Mouse (Mus musculus): ENCODE results near the gene Snx9. TPM values are rescaled to one million over a fixed set of nuclear protein-coding genes. Genes with fewer than 3 reads are reported as not detected.

Gene Snx9
- polyA plus RNA-seq, 1 experiment from 2014 or later = 101 TPM

DNA sequence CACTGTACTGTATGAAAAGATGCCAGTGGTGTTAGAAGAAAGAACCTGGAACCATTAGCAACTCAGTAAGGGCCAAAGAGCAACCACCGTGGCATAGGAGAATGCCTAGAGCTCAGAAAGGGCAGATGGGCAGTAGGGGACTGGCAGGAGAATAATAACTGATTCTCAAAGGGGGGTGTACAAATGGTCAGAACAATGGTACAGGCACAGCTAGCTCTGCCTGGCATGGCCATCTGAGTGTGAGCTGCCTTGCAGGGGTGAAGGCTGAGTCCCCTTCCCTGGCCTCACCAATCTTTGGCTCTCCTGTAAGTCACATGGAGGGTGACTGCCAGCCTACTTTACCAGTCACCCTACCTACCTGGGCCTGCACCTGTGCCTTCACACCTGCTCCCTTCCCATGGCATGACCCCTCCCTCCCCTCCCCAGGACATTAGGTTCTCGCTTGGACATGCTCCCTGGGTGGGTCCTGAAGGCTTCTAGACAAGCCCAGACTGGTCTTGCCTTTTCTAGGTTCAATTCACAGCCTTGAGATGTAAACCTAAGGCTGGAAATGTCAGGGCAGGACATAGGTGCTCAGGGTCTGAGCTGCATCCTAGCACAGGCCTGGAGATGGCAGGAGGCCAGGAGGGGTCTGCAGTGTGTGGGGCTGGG is 115.3 kb downstream of the Snx9 start:
- no peak overlapping the region for H3K27ac ChIP-seq
- peaks cover 82% of the 10 kb centered on the region for H3K79me2 ChIP-seq (ENCODE audit: inconsistent target)
- WGBS (ENCODE audit: missing documents) = 95% methylated on average over 2 of the region's 2 CpGs
- H3K4me3 ChIP-seq (ENCODE audit: inconsistent target) = no peak overlapping the region
- no peaks in the 10 kb centered on the region for H3K36me3 ChIP-seq (ENCODE audit: inconsistent target)

DNA sequence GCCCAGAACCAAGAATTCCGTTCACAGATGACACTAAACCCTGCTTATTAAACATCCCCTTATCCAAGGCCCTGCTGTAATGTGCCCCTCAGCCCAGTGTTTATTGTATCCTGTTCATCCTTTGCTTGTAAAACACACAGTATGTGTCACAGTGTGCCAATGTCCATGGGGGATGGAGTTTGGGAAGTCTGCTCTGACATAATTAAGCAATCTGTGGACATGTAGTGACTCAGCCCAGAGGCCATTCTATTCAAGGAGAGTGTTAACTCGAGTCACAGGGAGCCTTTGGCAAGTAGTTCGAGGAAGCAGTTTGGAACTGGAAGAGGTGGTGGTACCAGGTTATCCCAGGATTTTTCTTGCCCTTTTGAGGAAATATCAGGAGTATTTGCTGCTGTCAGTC is 116.0 kb downstream of the Snx9 start:
- Histone ChIP-seq H3K79me2 (ENCODE audit: inconsistent target) (peaks cover 82% of the 10 kb centered on the region), H3K36me3 (ENCODE audit: inconsistent target) (no peaks in the 10 kb centered on the region), H3K27ac (no peak overlapping the region), H3K4me3 (ENCODE audit: inconsistent target) (no peak overlapping the region)
- 61% methylated on average over 3 of the region's 3 CpGs for WGBS (ENCODE audit: missing documents)

DNA sequence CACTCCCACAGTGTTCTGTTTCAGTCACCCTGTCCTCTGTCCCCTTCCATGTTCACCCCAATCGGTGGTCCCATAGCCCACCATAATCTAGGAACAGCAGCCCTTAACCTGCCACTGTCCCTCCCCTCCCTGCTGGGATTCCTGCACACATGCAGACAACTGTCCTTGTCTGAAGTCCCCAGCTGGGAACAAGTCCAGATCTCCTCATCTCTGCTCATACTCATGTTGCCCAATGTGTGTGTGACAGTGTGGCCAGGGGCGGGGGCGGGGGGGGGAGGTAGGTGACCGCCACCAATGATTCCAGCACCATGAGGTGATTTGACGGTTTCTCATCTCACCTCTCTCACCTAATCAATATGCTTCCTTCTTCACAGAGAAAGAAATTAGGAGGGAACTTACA is 117.1 kb downstream of the Snx9 start:
- Histone ChIP-seq H3K27ac (no peak overlapping the region), H3K36me3 (ENCODE audit: inconsistent target) (no peaks in the 10 kb centered on the region), H3K79me2 (ENCODE audit: inconsistent target) (peaks cover 79% of the 10 kb centered on the region), H3K4me3 (ENCODE audit: inconsistent target) (no peak overlapping the region)
- WGBS (ENCODE audit: missing documents) = 94% methylated on average over 5 of the region's 5 CpGs

- no peak overlapping the region for H3K27ac ChIP-seq
- H3K4me3 ChIP-seq (ENCODE audit: inconsistent target) = no peak overlapping the region
- H3K79me2 ChIP-seq (ENCODE audit: inconsistent target) = peaks cover 79% of the 10 kb centered on the region
- no peaks in the 10 kb centered on the region for H3K36me3 ChIP-seq (ENCODE audit: inconsistent target)
- WGBS (ENCODE audit: missing documents) = 93% methylated on average over 10 of the region's 10 CpGs
Measured at GRCm38 (mm10) chr17:5958636-5959035, 117.5 kb downstream of the Snx9 start.

DNA sequence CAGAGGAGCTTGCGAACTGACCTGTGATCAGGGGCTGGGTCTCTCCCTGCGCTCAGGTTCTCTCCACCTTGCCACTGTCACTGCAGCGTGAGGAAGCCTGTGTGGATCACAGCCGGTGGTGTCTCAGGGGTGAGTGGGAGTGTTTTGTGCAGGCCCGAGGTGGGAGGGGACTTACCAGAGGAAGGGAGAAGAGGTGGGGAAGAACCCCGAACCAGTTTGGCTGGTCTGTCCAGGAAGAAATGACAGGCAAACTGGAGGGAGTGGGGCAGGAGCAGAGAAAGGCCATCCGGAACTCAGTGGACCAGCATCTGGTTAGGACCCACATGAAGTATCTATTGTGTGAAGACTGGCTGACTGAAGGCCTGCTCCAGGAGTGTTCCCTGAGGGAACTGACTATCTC is 118.0 kb downstream of the Snx9 start:
- 91% methylated on average over 6 of the region's 7 CpGs for WGBS (ENCODE audit: missing documents)
- H3K27ac ChIP-seq = no peak overlapping the region
- H3K36me3 ChIP-seq (ENCODE audit: inconsistent target) = no peaks in the 10 kb centered on the region
- peaks cover 81% of the 10 kb centered on the region for H3K79me2 ChIP-seq (ENCODE audit: inconsistent target)
- no peak overlapping the region for H3K4me3 ChIP-seq (ENCODE audit: inconsistent target)

- 93% methylated on average over 9 of the region's 9 CpGs for WGBS (ENCODE audit: missing documents)
- Histone ChIP-seq H3K4me3 (ENCODE audit: inconsistent target) (no peak overlapping the region), H3K79me2 (ENCODE audit: inconsistent target) (peaks cover 88% of the 10 kb centered on the region), H3K27ac (no peak overlapping the region), H3K36me3 (ENCODE audit: inconsistent target) (no peaks in the 10 kb centered on the region)
Measured at GRCm38 (mm10) chr17:5959802-5960201, 118.7 kb downstream of the Snx9 start.

- Histone ChIP-seq H3K36me3 (ENCODE audit: inconsistent target) (no peaks in the 10 kb centered on the region), H3K79me2 (ENCODE audit: inconsistent target) (peaks cover 79% of the 10 kb centered on the region), H3K27ac (no peak overlapping the region), H3K4me3 (ENCODE audit: inconsistent target) (no peak overlapping the region)
- 97% methylated on average over 8 of the region's 8 CpGs for WGBS (ENCODE audit: missing documents)
Measured at GRCm38 (mm10) chr17:5963766-5964165, 122.6 kb downstream of the Snx9 start.

DNA sequence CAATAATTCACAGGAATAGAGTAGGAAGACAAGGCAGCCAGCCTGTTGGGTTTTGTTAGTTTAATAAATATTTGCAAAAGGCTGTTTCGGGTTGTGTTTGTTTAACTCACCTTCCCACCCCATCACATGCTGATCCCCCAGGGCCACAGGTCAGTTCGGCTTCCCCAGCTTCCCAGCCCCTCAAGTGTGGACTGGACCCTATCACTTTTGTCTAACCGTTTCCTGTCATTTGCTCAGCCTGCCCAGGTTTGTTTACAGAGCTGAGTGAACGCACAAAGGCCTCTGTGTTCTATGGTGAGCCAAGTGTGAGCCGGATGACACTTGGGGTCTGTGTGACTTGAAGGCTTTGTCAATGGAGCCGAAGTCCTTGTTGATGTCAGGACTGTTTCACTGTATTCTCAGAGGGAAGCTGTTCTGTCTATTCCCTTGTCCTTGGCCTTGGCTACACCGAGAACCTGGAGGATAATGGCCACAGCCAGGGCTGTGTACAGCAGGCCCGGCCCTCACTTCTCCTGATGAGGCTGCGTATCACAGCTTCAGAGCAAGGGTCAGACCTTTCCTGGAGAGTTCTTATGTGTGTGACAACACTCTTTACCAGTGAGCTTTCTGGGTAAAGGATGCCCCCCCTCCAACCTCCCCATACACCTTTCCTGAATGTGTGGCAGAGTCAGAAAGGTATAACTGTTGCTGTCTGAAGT is 124.1 kb downstream of the Snx9 start:
- H3K36me3 ChIP-seq (ENCODE audit: inconsistent target) = no peaks in the 10 kb centered on the region
- H3K4me3 ChIP-seq (ENCODE audit: inconsistent target) = no peak overlapping the region
- no peak overlapping the region for H3K27ac ChIP-seq
- H3K79me2 ChIP-seq (ENCODE audit: inconsistent target) = peaks cover 76% of the 10 kb centered on the region; the same call in 1 of the 2 replicates
- WGBS (ENCODE audit: missing documents) = 88% methylated on average over 8 of the region's 9 CpGs

GRCm38 (mm10) chr17:5966706-5967105 is 125.6 kb downstream of the Snx9 start:
- Histone ChIP-seq H3K4me3 (ENCODE audit: inconsistent target) (no peak overlapping the region), H3K27ac (no peak overlapping the region), H3K79me2 (ENCODE audit: inconsistent target) (peaks cover 62% of the 10 kb centered on the region; the same call in 1 of the 2 replicates), H3K36me3 (ENCODE audit: inconsistent target) (no peaks in the 10 kb centered on the region)
- 91% methylated on average over 5 of the region's 5 CpGs for WGBS (ENCODE audit: missing documents)

GRCm38 (mm10) chr17:5968562-5968961 is 127.4 kb downstream of the Snx9 start:
- Histone ChIP-seq H3K4me3 (ENCODE audit: inconsistent target) (no peak overlapping the region), H3K27ac (no peak overlapping the region), H3K36me3 (ENCODE audit: inconsistent target) (no peaks in the 10 kb centered on the region), H3K79me2 (ENCODE audit: inconsistent target) (peaks cover 56% of the 10 kb centered on the region; the same call in 1 of the 2 replicates)
- WGBS (ENCODE audit: missing documents) = 91% methylated on average over 6 of the region's 6 CpGs

DNA sequence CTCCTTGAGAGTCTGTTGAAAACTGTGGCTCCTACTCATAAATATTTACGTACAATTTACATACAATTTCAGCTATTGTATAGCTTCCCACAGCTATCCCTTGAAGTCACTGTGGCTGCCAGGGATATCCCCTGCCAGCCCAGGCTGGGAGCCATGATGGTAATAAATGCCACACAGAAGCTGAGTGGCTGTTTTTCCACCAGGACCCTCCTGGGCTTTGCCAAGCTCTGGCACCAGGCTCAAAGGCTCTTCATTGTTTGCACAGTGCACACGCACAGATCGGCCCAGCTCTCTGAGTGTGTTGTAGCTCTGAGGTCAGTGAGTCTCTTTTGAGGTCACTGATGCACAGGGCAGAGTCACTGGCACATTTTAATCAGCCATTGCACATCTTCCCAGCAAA is 128.1 kb downstream of the Snx9 start:
- H3K36me3 ChIP-seq (ENCODE audit: inconsistent target) = no peaks in the 10 kb centered on the region
- H3K27ac ChIP-seq = no peak overlapping the region
- peaks cover 58% of the 10 kb centered on the region; the same call in 1 of the 2 replicates for H3K79me2 ChIP-seq (ENCODE audit: inconsistent target)
- no peak overlapping the region for H3K4me3 ChIP-seq (ENCODE audit: inconsistent target)
- 100% methylated on average over 3 of the region's 3 CpGs for WGBS (ENCODE audit: missing documents)

GRCm38 (mm10) chr17:5970298-5970821 is 129.2 kb downstream of the Snx9 start:
- no peak overlapping the region for H3K27ac ChIP-seq

DNA sequence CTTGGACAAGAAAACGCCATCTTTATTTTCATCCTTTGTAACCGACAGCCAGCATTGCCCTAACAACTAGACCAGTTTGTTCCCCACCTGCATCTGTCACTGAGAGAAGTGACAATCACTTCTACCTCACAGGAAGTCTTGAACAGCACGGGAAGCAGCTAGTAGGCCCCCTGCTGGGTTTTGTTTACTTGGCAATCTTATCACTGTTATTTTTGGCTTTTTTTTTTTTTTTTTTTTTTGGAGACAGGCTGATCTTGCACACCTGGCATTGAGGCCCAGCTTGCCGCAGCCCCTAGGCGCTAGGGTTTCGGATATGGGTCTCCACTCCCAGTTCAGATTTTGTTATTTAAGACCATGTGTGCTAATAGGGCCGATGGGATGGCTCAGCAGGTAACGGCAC is 132.4 kb downstream of the Snx9 start:
- WGBS (ENCODE audit: missing documents) = 92% methylated on average over 8 of the region's 8 CpGs
- H3K36me3 ChIP-seq (ENCODE audit: inconsistent target) = no peaks in the 10 kb centered on the region
- H3K4me3 ChIP-seq (ENCODE audit: inconsistent target) = no peak overlapping the region
- H3K79me2 ChIP-seq (ENCODE audit: inconsistent target) = peaks cover 33% of the 10 kb centered on the region; the same call in 1 of the 2 replicates
- no peak overlapping the region for H3K27ac ChIP-seq

More at GRCm38 (mm10) chr17:5970298-5970821, 129.2 kb downstream of the Snx9 start:
- no peaks in the 10 kb centered on the region for H3K36me3 ChIP-seq (ENCODE audit: inconsistent target)
- peaks cover 49% of the 10 kb centered on the region; the same call in 1 of the 2 replicates for H3K79me2 ChIP-seq (ENCODE audit: inconsistent target)
- 93% methylated on average over 5 of the region's 5 CpGs for whole genome bisulfite sequencing (ENCODE audit: missing documents)
- H3K4me3 ChIP-seq (ENCODE audit: inconsistent target) = no peak overlapping the region

GRCm38 (mm10) chr17:5975099-5975977 is 134.2 kb downstream of the Snx9 start:
- H3K4me3 ChIP-seq (ENCODE audit: inconsistent target) = peak overlapping the region; percentile 16; the same call in 1 of the 2 replicates
- WGBS (ENCODE audit: missing documents) = 11% methylated on average over 23 of the region's 23 CpGs
- H3K27ac ChIP-seq = peak overlapping the region; percentile 54
- H3K36me3 ChIP-seq (ENCODE audit: inconsistent target) = no peaks in the 10 kb centered on the region
- peaks cover 30% of the 10 kb centered on the region; the same call in 1 of the 2 replicates for H3K79me2 ChIP-seq (ENCODE audit: inconsistent target)

Data from macrophage (primary cell).